Mouse (Mus musculus) G1E (cell line): ENCODE measurements around the gene Tmem236.

ENCODE experiments used
- CTCF ChIP-seq: IDR thresholded peaks from 2 replicates; pipeline ENCODE4 v1.5.1; 2012; ENCODE audit warnings: low read depth, low read length, inconsistent platforms, mixed read lengths
- GATA1 ChIP-seq: IDR thresholded peaks from 2 replicates; pipeline ENCODE4 v1.6.1; 2012; ENCODE audit warnings: borderline replicate concordance, low read length, inconsistent platforms, mixed read lengths
- GATA2 ChIP-seq: IDR thresholded peaks from 2 replicates; pipeline ENCODE4 v1.6.1; 2012; ENCODE audit warnings: low read depth, low read length, inconsistent platforms, borderline replicate concordance
- POLR2AphosphoS5 ChIP-seq: IDR thresholded peaks from 2 replicates; pipeline ENCODE4 v1.6.1; 2012; ENCODE audit warnings: low read depth, low read length, inconsistent platforms; ENCODE audit not compliant: insufficient replicate concordance
- TAL1 ChIP-seq: conservative IDR thresholded peaks from 2 replicates; pipeline ENCODE4 v1.6.1; 2012; ENCODE audit warnings: low read depth, low read length, inconsistent platforms, mixed read lengths

DNA sequence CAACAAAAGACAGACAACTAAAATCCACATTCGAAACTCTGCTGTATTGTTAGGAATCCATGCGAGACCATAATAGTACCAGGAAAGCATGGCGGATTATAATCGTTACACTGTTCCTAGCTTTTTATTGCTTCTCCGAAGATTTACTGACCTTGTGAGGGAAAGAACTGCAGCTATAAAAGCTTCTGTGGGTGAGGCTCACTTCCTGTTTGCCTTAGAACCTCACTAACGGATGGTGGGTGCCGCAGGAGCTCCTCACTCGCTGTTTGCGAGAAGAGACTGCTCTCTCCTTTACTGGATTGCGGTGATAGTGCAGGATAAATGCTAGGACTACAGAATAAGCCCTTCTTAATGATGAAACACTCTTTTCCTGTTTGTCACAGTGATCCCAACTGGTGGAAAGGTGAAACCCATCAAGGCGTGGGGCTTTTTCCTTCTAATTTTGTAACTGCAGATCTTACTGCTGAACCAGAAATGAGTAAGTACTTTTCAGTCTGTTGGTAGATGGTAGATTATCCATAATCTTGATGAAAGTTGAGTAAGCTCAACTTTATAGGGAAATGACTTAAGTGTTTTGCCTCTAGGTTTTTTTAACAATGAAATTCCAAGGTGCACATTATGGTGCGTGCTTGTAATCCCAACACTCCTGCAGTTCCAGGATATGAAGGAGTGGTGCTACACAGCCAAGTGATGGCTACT lies 43.5 kb upstream of the Tmem236 start:
- TF ChIP-seq CTCF (no peak), GATA1 (no peak), GATA2 (no peak), TAL1 (no peak), POLR2AphosphoS5 (no peak)
